Mouse (Mus musculus) naive thymus-derived CD4-positive, alpha-beta T cell, adult 2 months (primary cell): ENCODE measurements around the gene Olfr1000.
"Not testable (repeated sequence)": the region's sequence is repeated elsewhere in the genome, so short reads cannot be mapped to it uniquely, and the experiment has no call there.

Experiments
- DNase-seq: peaks from one replicate; pipeline ENCODE4 v3.0.0-alpha.2; 2011; ENCODE audit warnings: low read depth

The Olfr1000 gene

GRCm38 (mm10) chr2:85611803-85612202 is at the start of gene Olfr1000:
Olfr1000 (minus strand) TSS chr2:85611903.
- DNase-seq = no peak

- DNase-seq = no peak
Observed at GRCm38 (mm10) chr2:85650604-85651003, 38.9 kb upstream of the Olfr1000 start, which contains the start of gene Olfr1002. Olfr1002 (minus strand) TSS chr2:85650704.

- DNase-seq = not testable (repeated sequence)
Observed at GRCm38 (mm10) chr2:85588648-85589047, 23.1 kb downstream of the Olfr1000 start, which contains the start of gene Olfr998. Olfr998 (plus strand) TSS chr2:85588948.

GRCm38 (mm10) chr2:85578915-85579314 is 32.8 kb downstream of the Olfr1000 start, which contains the start of gene Olfr996:
Olfr996 (plus strand) TSS chr2:85579215.
- DNase-seq = no peak

GRCm38 (mm10) chr2:85561187-85561586 is 50.5 kb downstream of the Olfr1000 start:
- no peak for DNase-seq

- no peak for DNase-seq
Observed at GRCm38 (mm10) chr2:85560226-85560625, 51.5 kb downstream of the Olfr1000 start.
